Mouse (Mus musculus) megakaryocyte, embryonic 14.5 days (primary cell): ENCODE results near the gene Cnih3. TPM values are rescaled to one million over a fixed set of nuclear protein-coding genes. Genes with fewer than 3 reads are reported as not detected.

Experiments
- H3K27me3 ChIP-seq: replicated peaks from 2 replicates; pipeline ENCODE3; 2012; ENCODE audit warnings: inconsistent platforms
- H3K36me3 ChIP-seq: replicated peaks from 2 replicates; pipeline ENCODE3; 2012; ENCODE audit warnings: low read length, inconsistent platforms, mixed read lengths
- H3K4me1 ChIP-seq: 2 replicates; pipeline ENCODE4 v1.6.1; 2012; ENCODE audit warnings: inconsistent platforms
- H3K4me3 ChIP-seq: replicated peaks from 2 replicates; pipeline ENCODE3; 2012; ENCODE audit warnings: moderate library complexity, mild to moderate bottlenecking, inconsistent platforms
- H3K9me3 ChIP-seq: 2 replicates; pipeline ENCODE4 v1.6.1; 2012; ENCODE audit warnings: inconsistent platforms
- FLI1 ChIP-seq: IDR thresholded peaks from 2 replicates; pipeline ENCODE4 v1.6.1; 2012; ENCODE audit warnings: low read length, inconsistent platforms, mixed read lengths
- GATA1 ChIP-seq: IDR thresholded peaks from 3 replicates; pipeline ENCODE4 v1.6.1; 2012; ENCODE audit warnings: mixed read lengths, low read length, inconsistent platforms, borderline replicate concordance
- polyA plus RNA-seq: library from polyadenylated mRNA; stranded (reverse); fragments of >175 nt; gene quantifications from 2 replicates; pipeline ENCODE4 v1.2.3, GENCODE M21; 2012; ENCODE audit warnings: low replicate concordance; ENCODE audit not compliant: insufficient read depth

Gene Cnih3
- polyA plus RNA-seq, 1 experiment: not detected

DNA sequence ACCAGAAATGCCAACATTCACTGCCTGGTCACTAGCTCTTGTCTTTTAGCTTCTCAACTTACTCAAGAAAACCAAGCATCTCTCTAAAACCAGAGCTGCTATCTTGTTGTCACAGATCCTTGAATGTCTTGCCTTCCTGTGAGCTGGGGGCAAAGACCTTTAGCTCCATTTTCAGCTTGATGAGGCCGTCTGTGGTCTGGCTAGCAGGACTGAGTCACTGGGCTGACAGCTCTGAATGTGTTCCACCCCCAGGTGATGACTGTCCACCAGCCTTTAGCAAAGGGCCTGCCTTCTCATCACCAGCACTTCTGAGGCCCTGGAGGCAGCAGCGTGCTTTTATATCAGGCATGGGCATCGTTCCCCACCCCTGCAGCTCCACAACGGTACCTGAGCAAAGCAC lies 18.8 kb downstream of the Cnih3 start:
- peak overlapping the region; percentile 74 for H3K4me3 ChIP-seq
- peaks cover 83% of the 10 kb centered on the region for H3K27me3 ChIP-seq
- no peaks in the 10 kb centered on the region for H3K36me3 ChIP-seq
- peaks cover 4% of the 10 kb centered on the region for H3K9me3 ChIP-seq
- TF ChIP-seq GATA1: no peak
- TF ChIP-seq FLI1: no peak
- H3K4me1 ChIP-seq: peaks cover 81% of the 10 kb centered on the region

DNA sequence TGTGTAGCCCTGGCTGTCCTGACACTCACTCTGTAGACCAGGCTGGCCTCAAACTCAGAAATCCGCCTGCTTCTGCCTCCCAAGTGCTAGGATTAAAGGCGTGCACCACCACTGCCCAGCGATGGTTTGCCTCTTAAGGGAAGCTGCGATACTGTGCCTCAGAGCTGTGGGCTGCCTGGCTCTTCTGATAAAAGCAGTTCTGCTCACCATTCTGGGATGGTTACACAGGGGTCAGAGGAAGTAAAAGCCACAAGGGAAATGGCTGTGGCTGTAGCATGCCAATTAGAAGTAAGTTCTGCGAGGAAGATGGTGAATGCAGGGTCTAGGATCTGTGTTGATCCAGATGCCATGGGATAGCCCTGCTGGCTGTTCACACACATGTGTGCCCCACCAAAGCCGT lies 19.9 kb downstream of the Cnih3 start:
- no peaks in the 10 kb centered on the region for H3K36me3 ChIP-seq
- peaks cover 4% of the 10 kb centered on the region for H3K9me3 ChIP-seq
- H3K4me1 ChIP-seq: peaks cover 90% of the 10 kb centered on the region
- peaks cover 81% of the 10 kb centered on the region for H3K27me3 ChIP-seq
- H3K4me3 ChIP-seq: peak overlapping the region; percentile 68
- peak; percentile 66; the same call in 1 of the 3 replicates for TF ChIP-seq GATA1
- TF ChIP-seq FLI1: no peak

DNA sequence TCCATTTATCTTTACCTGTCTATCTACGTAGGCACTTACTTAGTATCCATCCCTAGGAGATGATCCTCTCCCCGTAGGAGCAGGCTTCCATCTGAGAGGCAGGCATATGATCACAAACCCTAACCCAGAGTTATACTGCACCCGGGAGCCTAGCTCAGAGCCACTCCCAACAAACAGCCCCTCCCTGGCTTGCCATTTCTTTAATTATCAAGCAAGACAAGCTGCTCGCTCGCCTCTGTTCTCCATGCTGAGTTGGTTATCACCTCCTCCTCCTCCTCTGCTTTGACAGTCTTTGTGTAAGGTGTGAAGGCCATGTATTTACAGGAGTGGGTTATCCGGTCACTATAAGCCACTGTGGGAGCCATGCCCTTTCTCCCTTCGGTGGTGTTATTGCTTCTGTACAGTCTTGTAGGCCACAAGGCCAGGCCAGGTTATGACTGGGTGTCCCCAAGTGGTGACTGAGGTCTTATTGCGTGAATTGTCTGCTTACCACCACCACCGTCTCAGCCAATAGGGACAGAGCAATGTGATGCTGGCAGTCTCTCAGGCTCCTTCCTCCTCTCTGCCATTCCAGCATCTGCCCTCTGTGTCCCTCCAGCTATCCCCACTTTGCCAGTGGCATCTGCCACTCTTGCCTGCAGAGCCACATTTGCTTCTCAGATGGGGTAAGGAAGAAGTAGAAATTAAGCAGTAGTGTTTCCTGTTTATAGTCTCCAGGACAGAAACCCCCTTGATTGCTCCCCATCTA lies 22.4 kb downstream of the Cnih3 start:
- H3K4me3 ChIP-seq: no peak overlapping the region
- H3K4me1 ChIP-seq: peaks cover 75% of the 10 kb centered on the region
- no peaks in the 10 kb centered on the region for H3K36me3 ChIP-seq
- H3K27me3 ChIP-seq: peaks cover 79% of the 10 kb centered on the region
- peaks cover 15% of the 10 kb centered on the region for H3K9me3 ChIP-seq
- TF ChIP-seq FLI1: no peak
- TF ChIP-seq GATA1: no peak

DNA sequence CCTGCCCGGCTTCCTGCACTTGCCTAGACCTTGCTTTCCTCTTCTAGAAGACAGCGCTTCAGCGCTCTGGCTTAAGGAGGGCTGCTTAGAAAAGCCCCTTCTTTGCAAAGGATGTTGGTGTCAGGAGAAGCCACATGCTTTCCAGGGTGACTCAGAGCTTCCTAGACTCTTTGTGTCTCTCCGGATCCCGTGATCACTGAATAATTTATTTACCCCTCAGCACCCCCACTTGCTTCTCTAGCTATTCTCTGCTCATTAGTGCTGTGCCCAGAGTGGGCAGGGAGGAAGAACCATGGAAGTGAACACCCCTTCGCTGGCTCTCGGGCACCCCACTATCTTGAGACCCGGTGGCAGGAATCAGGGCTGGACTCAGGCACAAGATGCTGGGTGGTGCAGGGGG lies 24.0 kb downstream of the Cnih3 start:
- H3K4me1 ChIP-seq: peaks cover 70% of the 10 kb centered on the region

DNA sequence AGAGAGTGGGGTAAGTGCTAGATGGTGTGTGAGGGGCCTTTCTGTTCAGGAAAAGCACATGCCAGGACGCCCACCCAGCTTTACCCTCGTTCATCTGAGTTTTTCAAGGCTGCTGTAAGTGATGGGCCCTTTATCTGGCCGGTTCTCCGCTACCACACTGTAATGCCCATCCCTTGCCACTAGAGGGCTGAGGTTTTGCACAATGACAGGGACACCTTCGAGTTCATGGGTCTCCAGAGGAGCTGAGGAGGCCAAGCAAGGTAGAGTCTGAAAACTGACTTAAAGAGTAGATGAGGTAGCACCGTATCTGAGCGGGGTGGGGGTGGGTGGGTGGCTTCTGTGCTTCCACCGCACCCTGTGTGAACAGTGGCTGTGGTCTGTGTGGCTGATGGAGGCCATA lies 27.2 kb downstream of the Cnih3 start:
- H3K4me1 ChIP-seq: peaks cover 47% of the 10 kb centered on the region
- TF ChIP-seq FLI1 (no peak), GATA1 (no peak)

More for the DNA sequence above, 24.0 kb downstream of the Cnih3 start:
- TF ChIP-seq GATA1: no peak
- TF ChIP-seq FLI1: no peak
- H3K27me3 ChIP-seq: peaks cover 76% of the 10 kb centered on the region
- H3K36me3 ChIP-seq: no peaks in the 10 kb centered on the region
- H3K9me3 ChIP-seq: peaks cover 15% of the 10 kb centered on the region
- peak overlapping the region; percentile 67 for H3K4me3 ChIP-seq

DNA sequence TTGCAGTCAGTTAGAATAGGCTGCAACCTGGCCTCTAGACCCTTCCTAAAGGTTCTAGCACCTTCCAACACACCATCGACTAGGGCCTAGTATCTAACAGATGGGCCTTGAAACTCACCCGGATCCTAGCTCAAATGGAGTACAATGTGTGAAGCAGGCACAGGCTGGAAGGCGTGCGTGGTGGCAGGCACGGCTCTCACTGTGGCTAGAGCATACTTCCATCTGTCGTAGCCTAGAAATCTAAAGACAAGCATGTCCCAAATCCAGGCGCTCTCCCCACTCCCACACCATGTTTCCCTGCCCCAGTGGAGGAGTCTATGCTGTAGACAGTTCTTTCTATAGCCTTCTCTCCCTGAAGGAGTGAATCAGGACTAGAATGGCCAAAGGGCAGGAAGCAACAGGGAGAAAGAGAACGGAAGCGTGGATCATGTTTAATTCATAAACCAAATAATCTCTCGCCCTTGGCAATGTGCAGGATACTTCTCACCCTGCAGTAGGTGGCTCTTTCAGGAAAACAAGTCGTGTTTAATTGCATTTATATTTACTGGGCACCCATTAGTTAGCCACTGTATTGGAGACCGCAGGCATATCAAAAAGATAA lies 29.1 kb downstream of the Cnih3 start:
- peaks cover 85% of the 10 kb centered on the region for H3K27me3 ChIP-seq
- H3K9me3 ChIP-seq: peaks cover 11% of the 10 kb centered on the region
- no peaks in the 10 kb centered on the region for H3K36me3 ChIP-seq
- H3K4me3 ChIP-seq: no peak overlapping the region
- peaks cover 32% of the 10 kb centered on the region for H3K4me1 ChIP-seq
- TF ChIP-seq FLI1: no peak
- no peak for TF ChIP-seq GATA1

More for the DNA sequence above, 27.2 kb downstream of the Cnih3 start:
- H3K4me3 ChIP-seq: no peak overlapping the region
- H3K9me3 ChIP-seq: peaks cover 11% of the 10 kb centered on the region
- no peaks in the 10 kb centered on the region for H3K36me3 ChIP-seq
- peaks cover 91% of the 10 kb centered on the region for H3K27me3 ChIP-seq

DNA sequence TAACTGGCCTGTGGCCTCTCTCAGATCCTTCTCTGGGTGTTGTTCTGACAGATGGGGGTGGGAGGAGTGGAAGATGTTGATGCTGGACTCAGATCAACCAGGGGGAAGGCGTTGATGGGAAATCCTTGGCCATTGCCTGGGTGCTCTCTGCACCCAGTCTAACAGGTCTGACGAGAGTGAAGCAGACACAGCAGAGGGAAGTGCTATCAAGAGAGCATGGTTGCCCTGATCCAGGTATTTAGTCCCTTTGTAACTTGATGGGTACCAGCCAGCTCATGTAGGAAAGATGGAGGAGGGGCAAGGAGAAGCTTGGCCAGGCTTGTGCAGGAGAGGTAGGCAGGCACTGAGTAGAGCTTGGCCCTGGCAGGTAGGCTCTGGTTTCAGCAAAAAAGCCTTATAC lies 36.8 kb downstream of the Cnih3 start:
- no peaks in the 10 kb centered on the region for H3K36me3 ChIP-seq
- H3K27me3 ChIP-seq: peaks cover 82% of the 10 kb centered on the region
- no peak for TF ChIP-seq FLI1
- no peak for TF ChIP-seq GATA1
- peaks cover 27% of the 10 kb centered on the region for H3K9me3 ChIP-seq
- peaks cover 4% of the 10 kb centered on the region; the same call in 1 of the 2 replicates for H3K4me1 ChIP-seq
- no peak overlapping the region for H3K4me3 ChIP-seq

DNA sequence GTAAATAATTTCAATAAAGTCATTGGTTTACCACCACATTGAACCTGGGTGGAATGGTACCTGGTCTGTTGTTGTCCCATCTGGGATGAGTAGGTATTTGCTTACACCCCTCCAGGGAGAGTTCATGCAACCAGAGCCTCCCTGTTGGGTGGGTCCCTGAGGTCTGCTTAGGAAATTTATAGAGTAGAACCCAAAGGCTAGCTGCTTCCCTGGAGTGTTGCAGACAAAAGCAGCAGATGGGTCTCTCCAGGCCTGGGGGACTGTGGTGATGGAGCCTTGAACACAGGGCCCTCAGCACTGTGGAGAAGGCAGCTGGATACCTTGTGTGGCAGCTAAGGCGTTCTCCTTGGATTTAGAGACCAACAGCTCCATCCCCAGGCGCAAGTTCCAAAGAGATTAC lies 40.1 kb downstream of the Cnih3 start:
- no peaks in the 10 kb centered on the region for H3K36me3 ChIP-seq
- no peak for TF ChIP-seq GATA1
- TF ChIP-seq FLI1: no peak
- peaks cover 8% of the 10 kb centered on the region; the same call in 1 of the 2 replicates for H3K4me1 ChIP-seq
- no peak overlapping the region for H3K4me3 ChIP-seq
- H3K9me3 ChIP-seq: peaks cover 27% of the 10 kb centered on the region
- peaks cover 75% of the 10 kb centered on the region for H3K27me3 ChIP-seq

DNA sequence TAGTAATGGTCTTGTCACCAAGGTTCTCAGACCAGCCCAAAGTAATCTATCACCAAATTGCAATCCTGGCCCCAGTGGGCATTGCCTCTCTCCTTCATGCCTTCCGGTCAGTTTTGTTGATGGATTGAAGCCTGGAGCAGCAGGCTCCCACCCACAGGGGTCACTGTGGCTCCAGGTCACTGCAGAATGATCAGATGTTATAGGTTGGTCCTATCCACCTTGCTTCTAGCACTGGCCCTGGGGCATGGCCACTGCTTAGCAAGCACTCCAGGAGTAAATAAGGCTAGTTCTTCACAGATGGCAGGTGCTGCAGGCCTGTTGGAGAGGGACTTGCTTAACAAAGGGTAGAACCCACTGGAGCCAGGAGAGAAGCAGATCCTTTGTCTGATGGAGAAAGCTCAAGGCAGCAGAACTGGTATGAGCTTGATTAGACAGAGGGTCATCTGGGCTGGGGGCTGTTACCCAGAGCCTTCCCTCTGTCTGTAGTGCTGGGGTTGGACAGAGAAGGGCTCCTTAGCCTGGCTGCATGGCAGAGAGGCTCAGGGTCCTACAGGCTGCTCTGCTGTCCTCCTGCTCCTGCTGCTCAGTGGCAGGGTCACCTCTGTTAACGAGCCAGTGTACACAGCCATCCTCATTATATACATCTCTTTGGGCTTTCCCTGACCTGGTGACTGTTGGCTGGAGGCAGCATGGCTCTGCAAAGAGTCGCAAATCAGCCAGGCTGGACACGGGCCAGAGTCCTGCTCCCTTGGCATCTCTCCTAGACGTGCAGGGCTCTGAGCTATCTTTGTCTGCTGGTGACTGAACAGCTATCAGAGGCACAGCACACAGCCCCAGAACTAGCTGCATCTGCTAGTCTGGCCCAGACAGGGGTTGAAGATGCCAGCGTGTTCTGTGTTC lies 41.1 kb downstream of the Cnih3 start:
- Histone ChIP-seq H3K36me3 (no peaks in the 10 kb centered on the region), H3K4me3 (no peak overlapping the region)

More for the DNA sequence above, 41.1 kb downstream of the Cnih3 start:
- H3K9me3 ChIP-seq: peaks cover 18% of the 10 kb centered on the region
- TF ChIP-seq FLI1 (no peak), GATA1 (no peak)
- peaks cover 8% of the 10 kb centered on the region; the same call in 1 of the 2 replicates for H3K4me1 ChIP-seq
- H3K27me3 ChIP-seq: peaks cover 66% of the 10 kb centered on the region
